Mouse (Mus musculus) lung, embryonic 14.5 days (tissue): Measurements from ENCODE around the gene Card11. TPM values are rescaled to one million over a fixed set of nuclear protein-coding genes. Genes with fewer than 3 reads are reported as not detected.

ENCODE experiments used
- ATAC-seq: fragments of 200-750 bp; cut with Nextera tagmentation; 2 replicates; pipeline ENCODE4 v1.8.0; 2017; ENCODE audit warnings: mild to moderate bottlenecking, moderate TSS enrichment, moderate library complexity; ENCODE audit not compliant: insufficient read depth
- DNase-seq: peaks from one replicate; pipeline ENCODE4 v3.0.0-alpha.2; 2015
- H3K27ac ChIP-seq: fragments of 300-500 bp; sonication (generic); 2 replicates; pipeline ENCODE4 v1.5.1; 2014; ENCODE audit warnings: low read depth, mild to moderate bottlenecking, moderate library complexity
- H3K27me3 ChIP-seq: fragments of 300-500 bp; sonication (generic); 2 replicates; pipeline ENCODE4 v1.6.1; 2014; ENCODE audit warnings: low read length, control low read depth; ENCODE audit not compliant: insufficient read depth
- H3K36me3 ChIP-seq: fragments of 300-500 bp; sonication (generic); 2 replicates; pipeline ENCODE4 v1.6.1; 2014; ENCODE audit warnings: control low read depth; ENCODE audit not compliant: insufficient read depth
- H3K4me1 ChIP-seq: fragments of 300-500 bp; sonication (generic); 2 replicates; pipeline ENCODE4 v1.6.1; 2014; ENCODE audit warnings: antibody characterized with exemption, control low read depth; ENCODE audit not compliant: insufficient read depth
- H3K4me2 ChIP-seq: fragments of 300-500 bp; sonication (generic); 2 replicates; pipeline ENCODE4 v1.6.1; 2014; ENCODE audit warnings: mild to moderate bottlenecking
- H3K4me3 ChIP-seq: fragments of 300-500 bp; sonication (generic); 2 replicates; pipeline ENCODE4 v1.5.1; 2014; ENCODE audit warnings: low read depth, low read length
- H3K9ac ChIP-seq: fragments of 300-500 bp; sonication (generic); 2 replicates; pipeline ENCODE4 v1.6.1; 2014
- H3K9me3 ChIP-seq: fragments of 300-500 bp; sonication (generic); 2 replicates; pipeline ENCODE4 v1.6.1; 2016; ENCODE audit warnings: low read depth, low read length, control low read depth
- CTCF ChIP-seq: IDR thresholded peaks from 2 replicates; pipeline ENCODE4 v1.5.1; 2016; ENCODE audit warnings: antibody characterized with exemption, low read depth
- WGBS: fragments of 180-500 bp; shearing (Covaris S2); extraction: QIAGEN DNeasy Blood & Tissue Kit; methylation state at CpG from one replicate; pipeline ENCODE4 v1.1.7; 2014; 5-methylcytosine and 5-hydroxymethylcytosine counted together
- polyA plus RNA-seq: library from polyadenylated mRNA; unstranded; fragments of >200 nt; fragmentation: Nextera tagmentation; extraction: Ambion mirVana; gene quantifications from 2 replicates; pipeline ENCODE4 v1.2.1, GENCODE M21; 2014

Gene Card11
- polyA plus RNA-seq, 1 experiment from 2014 or later = 0.25 TPM

GRCm38 (mm10) chr5:140869034-140869433 lies 131.3 kb downstream of the Card11 start:
- peak; percentile 88 for TF ChIP-seq CTCF
- Histone ChIP-seq H3K4me3 (no peak overlapping the region), H3K27ac (no peak overlapping the region), H3K9ac (no peak overlapping the region), H3K9me3 (no peaks in the 10 kb centered on the region), H3K36me3 (no peaks in the 10 kb centered on the region), H3K4me1 (peaks cover 17% of the 10 kb centered on the region; the same call in 1 of the 2 replicates), H3K4me2 (no peak overlapping the region), H3K27me3 (no peaks in the 10 kb centered on the region)
- 79% methylated on average over 2 of the region's 2 CpGs for WGBS
- peak; percentile 87 for DNase-seq
- ATAC-seq = no peak

DNA sequence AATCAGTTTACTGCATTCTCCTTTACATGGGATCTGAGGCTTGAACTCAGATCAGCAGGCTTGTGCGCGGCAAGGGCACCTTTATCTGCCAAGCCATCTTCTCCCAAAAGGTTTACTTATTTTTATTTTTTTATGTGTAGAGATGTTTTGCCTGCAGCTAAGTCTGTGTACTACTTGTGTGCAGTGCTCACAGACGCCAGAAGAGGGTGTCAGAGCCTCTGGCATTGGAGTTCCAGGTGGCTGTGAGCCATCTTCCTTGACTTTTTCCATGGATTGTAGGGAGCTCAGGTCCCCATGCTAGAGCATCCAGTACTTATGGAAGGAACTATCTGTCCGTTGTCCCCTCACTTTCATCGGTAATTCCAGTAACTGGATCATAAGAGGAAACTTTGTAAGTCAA lies 140.7 kb downstream of the Card11 start:
- ATAC-seq = no peak
- Histone ChIP-seq H3K27me3 (no peaks in the 10 kb centered on the region), H3K36me3 (no peaks in the 10 kb centered on the region), H3K4me2 (no peak overlapping the region), H3K9me3 (no peaks in the 10 kb centered on the region), H3K9ac (no peak overlapping the region), H3K4me3 (no peak overlapping the region), H3K4me1 (no peaks in the 10 kb centered on the region), H3K27ac (no peak overlapping the region)
- peak; percentile 23 for TF ChIP-seq CTCF
- WGBS = 79% methylated on average over 5 of the region's 5 CpGs
- peak; percentile 18 for DNase-seq

GRCm38 (mm10) chr5:140858335-140858734 lies 142.0 kb downstream of the Card11 start:
- WGBS = 87% methylated on average over 3 of the region's 3 CpGs
- H3K27ac ChIP-seq = no peak overlapping the region
- H3K9ac ChIP-seq = no peak overlapping the region
- H3K4me3 ChIP-seq = no peak overlapping the region
- DNase-seq (peak; percentile 26), ATAC-seq (no peak)
- H3K36me3 ChIP-seq = no peaks in the 10 kb centered on the region
- peak; percentile 53 for TF ChIP-seq CTCF
- no peaks in the 10 kb centered on the region for H3K9me3 ChIP-seq
- H3K4me2 ChIP-seq = no peak overlapping the region
- no peaks in the 10 kb centered on the region for H3K4me1 ChIP-seq
- H3K27me3 ChIP-seq = no peaks in the 10 kb centered on the region

DNA sequence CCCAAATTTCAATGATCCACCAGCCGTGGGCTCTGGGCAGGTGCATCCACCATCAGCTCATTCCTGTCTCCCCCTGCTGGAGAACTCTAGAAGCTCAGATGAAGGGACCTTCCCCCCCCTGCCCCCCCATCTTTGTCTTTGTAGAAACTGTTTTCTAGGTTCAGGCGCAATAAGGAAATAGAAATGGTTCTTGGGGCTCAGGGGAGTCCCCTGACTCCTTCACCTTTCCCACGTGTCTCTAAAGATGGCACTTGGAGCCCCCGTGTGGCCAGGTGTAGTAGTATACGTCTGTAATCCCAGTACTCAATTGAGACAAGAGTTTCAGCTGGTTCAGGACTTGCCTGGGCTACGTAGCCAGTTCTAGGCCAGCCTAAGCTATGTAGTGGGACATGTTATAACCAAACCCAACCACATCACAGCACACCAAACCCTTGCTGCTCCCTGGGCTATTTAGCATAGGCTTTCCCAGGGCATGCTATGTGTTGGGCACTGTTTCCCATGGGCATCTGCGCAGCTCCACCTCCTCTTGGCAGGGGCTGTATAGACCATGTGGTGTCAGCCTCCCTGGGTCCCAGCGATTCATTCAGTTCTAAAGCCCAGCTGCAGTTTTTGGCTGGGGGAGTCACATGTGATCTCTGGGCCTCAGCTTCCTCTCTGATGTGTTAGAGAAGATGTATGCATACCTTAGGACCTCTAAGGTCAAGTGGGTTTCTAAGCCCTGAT lies 142.8 kb downstream of the Card11 start:
- no peak overlapping the region for H3K9ac ChIP-seq
- no peaks in the 10 kb centered on the region for H3K27me3 ChIP-seq
- no peaks in the 10 kb centered on the region for H3K4me1 ChIP-seq
- no peaks in the 10 kb centered on the region for H3K9me3 ChIP-seq
- WGBS = 51% methylated on average over 8 of the region's 8 CpGs
- H3K27ac ChIP-seq = no peak overlapping the region
- ATAC-seq (no peak), DNase-seq (no peak)
- no peaks in the 10 kb centered on the region for H3K36me3 ChIP-seq
- H3K4me2 ChIP-seq = no peak overlapping the region
- no peak overlapping the region for H3K4me3 ChIP-seq
- TF ChIP-seq CTCF = peak; percentile 49

GRCm38 (mm10) chr5:140855909-140856530 lies 144.4 kb downstream of the Card11 start:
- 65% methylated on average over 11 of the region's 11 CpGs for WGBS
- H3K27me3 ChIP-seq = no peaks in the 10 kb centered on the region
- no peaks in the 10 kb centered on the region for H3K36me3 ChIP-seq
- no peak overlapping the region for H3K9ac ChIP-seq
- DNase-seq (no peak), ATAC-seq (no peak)
- H3K27ac ChIP-seq = no peak overlapping the region
- no peaks in the 10 kb centered on the region for H3K4me1 ChIP-seq
- H3K9me3 ChIP-seq = no peaks in the 10 kb centered on the region
- no peak overlapping the region for H3K4me3 ChIP-seq
- no peak for TF ChIP-seq CTCF
- H3K4me2 ChIP-seq = no peak overlapping the region

DNA sequence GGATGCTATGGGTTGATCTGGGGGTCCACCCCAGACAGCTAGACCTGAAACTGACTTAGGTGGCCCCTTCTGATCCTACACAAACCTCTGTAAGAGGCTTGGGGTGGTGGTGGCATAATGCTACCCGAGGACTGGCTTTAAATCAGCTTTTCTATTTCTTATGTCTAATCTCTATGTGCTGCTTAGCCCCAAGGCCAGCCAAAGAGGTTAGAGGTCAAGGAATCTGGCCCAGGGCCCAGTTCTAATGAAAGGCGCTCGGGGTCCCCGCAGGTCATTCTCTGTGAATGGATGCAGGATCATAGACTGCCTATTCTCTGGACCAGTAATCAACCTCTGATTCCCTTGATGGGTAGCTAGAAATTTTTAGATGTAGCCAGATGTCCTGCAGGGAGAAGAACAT lies 145.7 kb downstream of the Card11 start:
- Histone ChIP-seq H3K9ac (no peak overlapping the region), H3K27me3 (no peaks in the 10 kb centered on the region), H3K4me1 (no peaks in the 10 kb centered on the region), H3K9me3 (no peaks in the 10 kb centered on the region), H3K27ac (no peak overlapping the region), H3K4me2 (no peak overlapping the region), H3K36me3 (no peaks in the 10 kb centered on the region), H3K4me3 (no peak overlapping the region)
- no peak for ATAC-seq
- DNase-seq = no peak
- WGBS = 89% methylated on average over 4 of the region's 4 CpGs
- TF ChIP-seq CTCF = no peak

GRCm38 (mm10) chr5:140853723-140854122 lies 146.7 kb downstream of the Card11 start:
- Histone ChIP-seq H3K9me3 (no peaks in the 10 kb centered on the region), H3K4me3 (no peak overlapping the region), H3K9ac (no peak overlapping the region), H3K36me3 (no peaks in the 10 kb centered on the region), H3K4me2 (no peak overlapping the region), H3K27ac (no peak overlapping the region), H3K4me1 (no peaks in the 10 kb centered on the region), H3K27me3 (no peaks in the 10 kb centered on the region)
- ATAC-seq (peak; percentile 52; the same call in 1 of the 2 replicates), DNase-seq (peak; percentile 37)
- 41% methylated on average over 5 of the region's 5 CpGs for WGBS
- TF ChIP-seq CTCF = no peak
